Mouse (Mus musculus): Measurements from ENCODE around the gene Slc25a5. TPM values are rescaled to one million over a fixed set of nuclear protein-coding genes. Genes with fewer than 3 reads are reported as not detected.

The Slc25a5 gene
- total and polyA plus RNA-seq, 3 experiments: 591 to 1,177 (median 881) TPM

GRCm38 (mm10) chrX:36837069-36837676 lies 41.7 kb downstream of the Slc25a5 start:
- no peak overlapping the region for H3K4me2 ChIP-seq (ENCODE audit: insufficient read depth, low read depth, poor library complexity, severe bottlenecking)
- peaks cover 0 to 18% of the 10 kb centered on the region in 2 experiments for H3K36me3 ChIP-seq (replicated peaks in 1 of 2; ENCODE audit: control insufficient read depth in 1 of 2, insufficient read depth in 1 of 2, low read length in 1 of 2)
- no peaks in the 10 kb centered on the region for H3K79me2 ChIP-seq (replicated peaks; ENCODE audit: control insufficient read depth, extremely low read depth, insufficient read depth, poor library complexity, severe bottlenecking)
- no peak overlapping the region for H3K9ac ChIP-seq (ENCODE audit: insufficient read depth, low read depth)
- in situ Hi-C loops (cut with MboI; ENCODE audit: low pct_ligation_motif_present, low pct_unique_long_range_greater_than_20kb, low sequenced_read_pairs) (no loop called here), dilution Hi-C loops (cut with MboI; ENCODE audit: extremely low pct_ligation_motif_present, extremely low pct_unique_long_range_greater_than_20kb, low sequenced_read_pairs) (no loop called here)
- no peaks in the 10 kb centered on the region for H3K27me3 ChIP-seq (replicated peaks)
- H3K27ac ChIP-seq (ENCODE audit: insufficient read depth, low read depth): no peak overlapping the region
- H3K9me3 ChIP-seq (replicated peaks; ENCODE audit: low read length): no peaks in the 10 kb centered on the region
- H3K4me1 ChIP-seq (ENCODE audit: control insufficient read depth in 1 of 2, insufficient read depth in 2 of 2): peaks cover 0 to 20% of the 10 kb centered on the region in 2 experiments; a peak in 2 of 4 replicates
- no peak for TF ChIP-seq MXI1 (IDR thresholded peaks at IDR 0.05; ENCODE audit: low read depth, low read length)
- TF ChIP-seq UBTF (IDR thresholded peaks at IDR 0.05; ENCODE audit: low read depth, low read length): no peak
- TF ChIP-seq ZKSCAN1 (IDR thresholded peaks at IDR 0.05; ENCODE audit: borderline replicate concordance, low read depth, low read length): no peak
- TF ChIP-seq SIN3A (IDR thresholded peaks at IDR 0.05; ENCODE audit: low read length): no peak
- TF ChIP-seq JUN (IDR thresholded peaks at IDR 0.05; ENCODE audit: insufficient read depth, low read depth, low read length): no peak
- no peak for TF ChIP-seq GABPA (IDR thresholded peaks at IDR 0.05; ENCODE audit: insufficient replicate concordance, low read depth, low read length)
- no peak overlapping the region for H3K4me3 ChIP-seq (replicated peaks in 1 of 3; ENCODE audit: low read depth in 2 of 3, low read length in 2 of 3, poor library complexity in 1 of 3)
- no peak for DNase-seq (ENCODE audit: extremely low read depth)

- TF ChIP-seq CHD1 (IDR thresholded peaks at IDR 0.05; ENCODE audit: low read depth, low read length) (no peak), USF1 (IDR thresholded peaks at IDR 0.05; ENCODE audit: low read depth, low read length) (no peak), NRF1 (IDR thresholded peaks at IDR 0.05; ENCODE audit: low read depth, low read length) (no peak), ETS1 (conservative IDR thresholded peaks at IDR 0.05; ENCODE audit: low read depth, low read length) (no peak), SIN3A (IDR thresholded peaks at IDR 0.05; ENCODE audit: low read length) (no peak), SMC3 (IDR thresholded peaks at IDR 0.05; ENCODE audit: low read depth, low read length) (no peak), CHD2 (IDR thresholded peaks at IDR 0.05; ENCODE audit: low read length) (no peak), BHLHE40 (IDR thresholded peaks at IDR 0.05; ENCODE audit: low read depth, low read length) (no peak), KAT2A (IDR thresholded peaks at IDR 0.05; ENCODE audit: insufficient replicate concordance, low read length) (no peak), JUND (conservative IDR thresholded peaks at IDR 0.05; ENCODE audit: low read depth, low read length) (no peak), MAX (IDR thresholded peaks at IDR 0.05; ENCODE audit: low read length) (no peak)
- Histone ChIP-seq H3K4me2 (ENCODE audit: insufficient read depth, low read depth, poor library complexity, severe bottlenecking) (no peak overlapping the region), H3K27ac (ENCODE audit: insufficient read depth, low read depth) (no peak overlapping the region), H3K9ac (ENCODE audit: insufficient read depth, low read depth) (no peak overlapping the region), H3K4me3 (replicated peaks in 1 of 3; ENCODE audit: low read depth in 2 of 3, low read length in 2 of 3, poor library complexity in 1 of 3) (no peak overlapping the region), H3K79me2 (replicated peaks; ENCODE audit: control insufficient read depth, extremely low read depth, insufficient read depth, poor library complexity, severe bottlenecking) (no peaks in the 10 kb centered on the region), H3K4me1 (ENCODE audit: control insufficient read depth in 1 of 2, insufficient read depth in 2 of 2) (peaks cover 3 to 22% of the 10 kb centered on the region in 2 experiments; a peak in 2 of 4 replicates), H3K27me3 (replicated peaks) (no peaks in the 10 kb centered on the region), H3K36me3 (replicated peaks in 1 of 2; ENCODE audit: control insufficient read depth in 1 of 2, insufficient read depth in 1 of 2, low read length in 1 of 2) (peaks cover 0 to 15% of the 10 kb centered on the region in 2 experiments), H3K9me3 (replicated peaks; ENCODE audit: low read length) (no peaks in the 10 kb centered on the region)
- DNase-seq (ENCODE audit: extremely low read depth): no peak
- dilution Hi-C loops (cut with MboI; ENCODE audit: extremely low pct_ligation_motif_present, extremely low pct_unique_long_range_greater_than_20kb, low sequenced_read_pairs): no loop called here
- in situ Hi-C loops (cut with MboI; ENCODE audit: low pct_ligation_motif_present, low pct_unique_long_range_greater_than_20kb, low sequenced_read_pairs): no loop called here
These were observed 43.9 kb downstream of the Slc25a5 start for GRCm38 (mm10) chrX:36839391-36839790.

Data from CH12.LX (cell line).